Comparison of ENCODE assay signal across 8 mouse cellular contexts in the genomic region with DNA sequence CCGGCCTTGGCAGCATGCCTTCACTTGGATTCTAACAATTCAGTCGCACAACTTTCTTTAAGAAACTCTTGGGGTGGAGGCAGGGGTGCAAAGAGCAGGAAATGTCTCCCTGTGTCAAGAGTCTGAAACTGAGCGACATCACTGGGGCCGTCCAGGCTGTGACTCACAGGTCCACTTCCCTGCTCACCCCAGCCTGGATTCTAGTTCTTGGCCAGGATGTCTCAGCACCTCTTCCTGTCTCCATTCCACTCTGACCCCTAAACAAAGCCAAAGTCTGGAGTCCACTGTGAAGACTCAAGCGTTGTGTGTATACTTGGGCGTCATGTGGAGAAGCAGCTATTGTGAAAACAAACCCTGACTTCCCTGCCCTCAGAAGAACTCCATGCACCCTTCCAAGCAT. TPM values are rescaled to one million over a fixed set of nuclear protein-coding genes. Genes with fewer than 3 reads are reported as not detected.
DNase-seq lines count a peak whose midpoint lies in the region; ATAC-seq lines count a peak whose summit lies in the region.

No protein-coding gene starts in this region.

- H3K27ac ChIP-seq in hindbrain, embryonic 16.5 days (ENCODE audit: low read depth, low read length): no peak overlapping the region
- H3K27ac ChIP-seq in hindbrain, embryonic 10.5 days: no peak overlapping the region
- peak overlapping the region; percentile 76 for H3K27ac ChIP-seq in brown adipose tissue, adult 24 weeks (replicated peaks; ENCODE audit: low read depth, low read length)
- H3K27ac ChIP-seq in forebrain, embryonic 12.5 days: no peak overlapping the region

- H3K9ac ChIP-seq in hindbrain, embryonic 16.5 days (ENCODE audit: low read depth, low read length): no peak overlapping the region
- H3K9ac ChIP-seq in forebrain, embryonic 12.5 days: no peak overlapping the region

- no peaks in the 10 kb centered on the region for H3K9me3 ChIP-seq in hindbrain, embryonic 16.5 days (ENCODE audit: control insufficient read depth, low read length)
- no peaks in the 10 kb centered on the region for H3K9me3 ChIP-seq in hindbrain, embryonic 10.5 days
- H3K9me3 ChIP-seq in forebrain, embryonic 12.5 days: no peaks in the 10 kb centered on the region

- H3K36me3 ChIP-seq in hindbrain, embryonic 16.5 days (ENCODE audit: control insufficient read depth, insufficient read depth, low read length): no peaks in the 10 kb centered on the region
- H3K36me3 ChIP-seq in hindbrain, embryonic 10.5 days: no peaks in the 10 kb centered on the region
- H3K36me3 ChIP-seq in forebrain, embryonic 12.5 days (replicated peaks): no peaks in the 10 kb centered on the region

- WGBS in hindbrain, embryonic 16.5 days: 80% methylated on average over 6 of the region's 6 CpGs
- WGBS in hindbrain, embryonic 10.5 days: 74% methylated on average over 6 of the region's 6 CpGs
- 83% methylated on average over 6 of the region's 6 CpGs for WGBS in forebrain, embryonic 12.5 days

- intact Hi-C loops in left cerebral cortex, postnatal 14 days (cut with DNase I): no loop called here
- intact Hi-C loops in left cerebral cortex, postnatal 4 days (cut with DNase I): no loop called here

- H3K27me3 ChIP-seq in hindbrain, embryonic 16.5 days (replicated peaks; ENCODE audit: control insufficient read depth, insufficient read depth, low read length): no peaks in the 10 kb centered on the region
- H3K27me3 ChIP-seq in hindbrain, embryonic 10.5 days (ENCODE audit: insufficient read depth, poor library complexity, severe bottlenecking): no peaks in the 10 kb centered on the region
- H3K27me3 ChIP-seq in forebrain, embryonic 12.5 days: no peaks in the 10 kb centered on the region

- H3K4me2 ChIP-seq in hindbrain, embryonic 16.5 days (ENCODE audit: low read length): no peak overlapping the region
- no peak overlapping the region for H3K4me2 ChIP-seq in forebrain, embryonic 12.5 days

- no peaks in the 10 kb centered on the region for H3K4me1 ChIP-seq in hindbrain, embryonic 16.5 days (ENCODE audit: control insufficient read depth, insufficient read depth, low read depth, low read length)
- H3K4me1 ChIP-seq in hindbrain, embryonic 10.5 days (replicated peaks): peaks cover 3% of the 10 kb centered on the region; the same call in 1 of the 2 replicates
- peaks cover 15% of the 10 kb centered on the region; the same call in 1 of the 2 replicates for H3K4me1 ChIP-seq in brown adipose tissue, adult 24 weeks (ENCODE audit: control insufficient read depth, insufficient read depth, insufficient read length, low read length)
- no peaks in the 10 kb centered on the region for H3K4me1 ChIP-seq in forebrain, embryonic 12.5 days

- no peak for DNase-seq in hindbrain, embryonic 10.5 days (ENCODE audit: low spot score)
- peak; percentile 65 for DNase-seq in kidney, adult 9 months
- peak; percentile 62 for DNase-seq in lung, postnatal 25 days (ENCODE audit: low spot score)
- no peak for DNase-seq in left cerebral cortex, postnatal 14 days (ENCODE audit: low spot score in 2 of 2)
- DNase-seq in left cerebral cortex, postnatal 4 days: no peak

- 0 out of 2 replicates have a peak, but pooled peaks have one; percentile 40 for ATAC-seq in hindbrain, embryonic 16.5 days
- ATAC-seq in forebrain, embryonic 12.5 days (ENCODE audit: low FRiP score): no peak

- H3K4me3 ChIP-seq in hindbrain, embryonic 16.5 days (ENCODE audit: low read length): no peak overlapping the region
- H3K4me3 ChIP-seq in hindbrain, embryonic 10.5 days: no peak overlapping the region
- H3K4me3 ChIP-seq in brown adipose tissue, adult 24 weeks (ENCODE audit: insufficient read depth, low read depth, low read length): no peak overlapping the region
- no peak overlapping the region for H3K4me3 ChIP-seq in forebrain, embryonic 12.5 days (replicated peaks)

RNA-seq across cellular contexts. Expression of a gene that starts 55.6 kb away (rescaled TPM):
- 21.7 and 28.6 TPM in 2 replicates for polyA plus RNA-seq in hindbrain, embryonic 16.5 days (2015; fragmentation: Nextera tagmentation; extraction: Ambion mirVana)
- 25.8 and 26.3 TPM in 2 replicates for polyA plus RNA-seq in hindbrain, embryonic 10.5 days (2016; fragmentation: Nextera tagmentation; extraction: Ambion mirVana)
- 22.0 and 39.9 TPM in 2 replicates for polyA plus RNA-seq in brown adipose tissue, adult 24 weeks (2012; ENCODE audit: insufficient read depth, insufficient read length, missing spikeins)
- total RNA-seq in left cerebral cortex, postnatal 14 days (2021): 10 to 100 TPM; 21.5 to 22.4 TPM
- polyA plus RNA-seq in forebrain, embryonic 12.5 days (2016; fragmentation: Nextera tagmentation; extraction: Ambion mirVana): 24.4 and 25.9 TPM in 2 replicates
- 10 to 100 TPM; 27.7 to 28.4 TPM for total RNA-seq in left cerebral cortex, postnatal 4 days (2021)

Comparison
In these comparisons a context has a peak if more than half of its experiments do, and no peak if none do; other contexts are left out.
1. DNase-seq: peak in kidney, adult 9 months (single experiment) and lung, postnatal 25 days (single experiment); none in hindbrain, embryonic 10.5 days (single experiment), left cerebral cortex, postnatal 14 days (0 of 2) and left cerebral cortex, postnatal 4 days (single experiment).